Mouse (Mus musculus): Measurements from ENCODE around the gene Bcas3.

DNA sequence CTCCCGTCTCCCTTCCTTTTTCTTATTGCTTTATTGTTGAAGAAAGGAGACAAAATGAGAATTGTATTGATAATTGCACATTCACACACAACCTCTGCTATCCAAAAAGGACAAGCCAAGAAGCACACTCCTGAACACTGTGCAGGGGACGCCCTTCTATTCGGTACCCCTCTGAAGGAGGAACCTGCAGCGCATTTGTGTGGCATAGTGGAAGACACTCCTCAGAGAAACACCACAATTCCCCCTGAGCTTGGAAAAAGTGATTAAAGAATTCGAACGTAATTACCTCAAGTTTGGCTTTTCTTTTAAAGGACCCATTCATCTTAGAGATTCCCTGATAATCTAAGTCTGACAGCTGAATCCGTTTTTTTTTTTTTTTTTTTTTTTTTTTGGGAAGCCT lies 261.5 kb downstream of the Bcas3 start:
- no peak for TF ChIP-seq CTCF (IDR thresholded peaks at IDR 0.05; ENCODE audit: low read depth)
- TF ChIP-seq EP300 (IDR thresholded peaks at IDR 0.05; ENCODE audit: low read depth): no peak
